Comparison of ENCODE assay signal across 24 mouse cellular contexts in the genomic region with DNA sequence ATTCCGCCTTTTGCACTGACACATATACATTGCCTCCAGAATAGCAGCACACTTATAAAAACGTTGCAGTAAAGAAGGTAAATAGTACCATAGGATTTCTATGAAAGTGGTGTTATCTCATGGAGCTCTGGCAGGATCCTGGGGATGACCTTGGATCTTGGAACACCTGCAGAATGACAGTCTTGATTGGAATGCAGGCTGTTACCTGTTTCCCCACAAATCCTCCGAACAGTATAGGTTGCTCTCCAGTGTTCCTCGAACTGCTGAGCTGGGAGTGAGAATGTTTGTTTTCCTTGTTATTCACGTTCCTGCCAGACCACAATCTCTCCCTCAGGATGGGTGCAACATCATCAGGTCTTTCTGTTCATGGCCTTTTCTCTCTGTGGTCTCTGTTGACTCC.
A peak's percentile ranks its signal among the peaks of the same experiment; 100 is the strongest.
DNase-seq lines count a peak whose midpoint lies in the region; ATAC-seq lines count a peak whose summit lies in the region.
"Had no signal": no experiment of that assay in that cellular context is flagged by ENCODE, and none has a peak within 500 bp of the region (broad histone marks: within the 10 kb centered on the region; RNA-seq: fewer than 3 reads in every experiment).

No protein-coding gene starts in this region.

- no peak overlapping the region for H3K4me2 ChIP-seq in intestine, embryonic 16.5 days (ENCODE audit: low read depth, low read length)
- no peak overlapping the region for H3K4me2 ChIP-seq in kidney, embryonic 16.5 days (replicated peaks; ENCODE audit: low read depth, low read length)
- H3K4me2 ChIP-seq: embryonic facial prominence, embryonic 13.5 days; embryonic facial prominence, embryonic 15.5 days; forebrain, embryonic 12.5 days had no signal

- WGBS in intestine, embryonic 16.5 days, result 52% methylated on average over 5 of the region's 5 CpGs
- 59% methylated on average over 5 of the region's 5 CpGs for WGBS in kidney, embryonic 16.5 days

- peak; percentile 56 for ATAC-seq in intestine, embryonic 16.5 days
- no peak for ATAC-seq in kidney, embryonic 16.5 days (ENCODE audit: low FRiP score, low TSS enrichment)
- ATAC-seq: activated CD4-positive, CD25-positive, alpha-beta regulatory T cell, adult 4 months; forebrain, embryonic 14.5 days; forebrain, embryonic 16.5 days; Patski had no signal

- H3K4me1 ChIP-seq in brown adipose tissue, adult 24 weeks (ENCODE audit: control insufficient read depth, insufficient read depth, insufficient read length, low read length), result no peaks in the 10 kb centered on the region
- 0 out of 2 replicates have a peak, but pooled peaks cover 4% of the 10 kb centered on the region for H3K4me1 ChIP-seq in intestine, embryonic 16.5 days (ENCODE audit: control insufficient read depth, insufficient read depth, low read length)
- H3K4me1 ChIP-seq in kidney, embryonic 16.5 days (ENCODE audit: insufficient read depth, low read length), result peaks cover 30% of the 10 kb centered on the region
- H3K4me1 ChIP-seq: forebrain, embryonic 10.5 days; forebrain, embryonic 12.5 days had no signal

- H3K27ac ChIP-seq in brown adipose tissue, adult 24 weeks (replicated peaks; ENCODE audit: low read depth, low read length), result peak overlapping the region; percentile 12; the same call in 1 of the 2 replicates
- H3K27ac ChIP-seq in intestine, embryonic 16.5 days (ENCODE audit: low read length), result peak overlapping the region; percentile 59; the same call in 1 of the 2 replicates
- no peak overlapping the region for H3K27ac ChIP-seq in kidney, embryonic 16.5 days (ENCODE audit: low read length)
- H3K27ac ChIP-seq: embryonic facial prominence, embryonic 13.5 days; embryonic facial prominence, embryonic 15.5 days; forebrain, embryonic 10.5 days; forebrain, embryonic 12.5 days had no signal

- H3K9ac ChIP-seq in intestine, embryonic 16.5 days (ENCODE audit: low read depth, low read length), result no peak overlapping the region
- H3K9ac ChIP-seq in kidney, embryonic 16.5 days (replicated peaks; ENCODE audit: low read length), result no peak overlapping the region
- H3K9ac ChIP-seq: embryonic facial prominence, embryonic 13.5 days; embryonic facial prominence, embryonic 15.5 days; forebrain, embryonic 12.5 days had no signal

- no peaks in the 10 kb centered on the region for H3K27me3 ChIP-seq in intestine, embryonic 16.5 days (replicated peaks; ENCODE audit: control insufficient read depth, insufficient read depth, low read length)
- H3K27me3 ChIP-seq in kidney, embryonic 16.5 days (ENCODE audit: insufficient read depth, low read length), result no peaks in the 10 kb centered on the region
- H3K27me3 ChIP-seq: embryonic facial prominence, embryonic 13.5 days; embryonic facial prominence, embryonic 15.5 days; forebrain, embryonic 12.5 days; Patski had no signal

- no peak overlapping the region for H3K4me3 ChIP-seq in brown adipose tissue, adult 24 weeks (ENCODE audit: insufficient read depth, low read depth, low read length)
- no peak overlapping the region for H3K4me3 ChIP-seq in intestine, embryonic 16.5 days (ENCODE audit: low read length)
- H3K4me3 ChIP-seq in kidney, embryonic 16.5 days (ENCODE audit: low read length), result no peak overlapping the region
- H3K4me3 ChIP-seq: embryonic facial prominence, embryonic 13.5 days; embryonic facial prominence, embryonic 15.5 days; erythroblast, embryonic 14.5 days; forebrain, embryonic 10.5 days; forebrain, embryonic 12.5 days had no signal

- peak; percentile 63 for DNase-seq in yolk sac, embryonic 10.5 days (ENCODE audit: low spot score)
- DNase-seq in layer of hippocampus, adult 8-10 months (ENCODE audit: low spot score in 2 of 2), result no peak
- DNase-seq: adrenal gland, adult 8-10 months; adrenal gland, postnatal 14 days; adrenal gland, postnatal 36 days; cerebellum, adult 11 months; cerebellum, adult 18-20 months; cerebellum, adult 8-10 months; cerebellum, adult 9-11 months; cerebellum, postnatal 14 days; cerebellum, postnatal 36 days; embryo, embryonic 11 days had no signal

- no peaks in the 10 kb centered on the region for H3K9me3 ChIP-seq in intestine, embryonic 16.5 days (ENCODE audit: control insufficient read depth, low read length)
- 0 out of 2 replicates have a peak, but pooled peaks cover 3% of the 10 kb centered on the region for H3K9me3 ChIP-seq in kidney, embryonic 16.5 days (ENCODE audit: low read length)
- H3K9me3 ChIP-seq: embryonic facial prominence, embryonic 13.5 days; embryonic facial prominence, embryonic 15.5 days; forebrain, embryonic 10.5 days; forebrain, embryonic 12.5 days had no signal

- H3K36me3 ChIP-seq in intestine, embryonic 16.5 days (ENCODE audit: control insufficient read depth, insufficient read depth, low read length), result no peaks in the 10 kb centered on the region
- 0 out of 2 replicates have a peak, but pooled peaks cover 3% of the 10 kb centered on the region for H3K36me3 ChIP-seq in kidney, embryonic 16.5 days (ENCODE audit: insufficient read depth, low read length)
- H3K36me3 ChIP-seq: embryonic facial prominence, embryonic 13.5 days; embryonic facial prominence, embryonic 15.5 days; forebrain, embryonic 10.5 days; forebrain, embryonic 12.5 days had no signal
